Mouse (Mus musculus) erythroblast, embryonic 14.5 days (primary cell): ENCODE data around the gene Scaf1. TPM values are rescaled to one million over a fixed set of nuclear protein-coding genes. Genes with fewer than 3 reads are reported as not detected.

Source experiments
- H3K27me3 ChIP-seq: 2 replicates; pipeline ENCODE4 v1.6.1; 2012; ENCODE audit warnings: inconsistent platforms; ENCODE audit not compliant: control insufficient read depth
- H3K36me3 ChIP-seq: 2 replicates; pipeline ENCODE4 v1.6.1; 2012; ENCODE audit warnings: mild to moderate bottlenecking, inconsistent platforms; ENCODE audit not compliant: control insufficient read depth
- H3K4me1 ChIP-seq: 2 replicates; pipeline ENCODE4 v1.6.1; 2012; ENCODE audit warnings: inconsistent platforms; ENCODE audit not compliant: control insufficient read depth
- H3K4me3 ChIP-seq: replicated peaks from 2 replicates; pipeline ENCODE3; 2012; ENCODE audit warnings: moderate library complexity, mild to moderate bottlenecking, inconsistent platforms
- H3K9me3 ChIP-seq: 2 replicates; pipeline ENCODE4 v1.6.1; 2012; ENCODE audit warnings: low read length, inconsistent platforms, mixed read lengths; ENCODE audit not compliant: control insufficient read depth
- GATA1 ChIP-seq: IDR thresholded peaks from 2 replicates; pipeline ENCODE4 v1.6.1; 2012; ENCODE audit warnings: low read length, inconsistent platforms, mixed read lengths
- TAL1 ChIP-seq: IDR thresholded peaks from 3 replicates; pipeline ENCODE4 v1.6.1; 2012; ENCODE audit warnings: low read length, inconsistent platforms, mixed read lengths
- polyA plus RNA-seq: library from polyadenylated mRNA; stranded (reverse); fragments of >175 nt; gene quantifications from 2 replicates; pipeline ENCODE4 v1.2.3, GENCODE M21; 2012

Scaf1 gene
- polyA plus RNA-seq, 1 experiment: 29.6 TPM

DNA sequence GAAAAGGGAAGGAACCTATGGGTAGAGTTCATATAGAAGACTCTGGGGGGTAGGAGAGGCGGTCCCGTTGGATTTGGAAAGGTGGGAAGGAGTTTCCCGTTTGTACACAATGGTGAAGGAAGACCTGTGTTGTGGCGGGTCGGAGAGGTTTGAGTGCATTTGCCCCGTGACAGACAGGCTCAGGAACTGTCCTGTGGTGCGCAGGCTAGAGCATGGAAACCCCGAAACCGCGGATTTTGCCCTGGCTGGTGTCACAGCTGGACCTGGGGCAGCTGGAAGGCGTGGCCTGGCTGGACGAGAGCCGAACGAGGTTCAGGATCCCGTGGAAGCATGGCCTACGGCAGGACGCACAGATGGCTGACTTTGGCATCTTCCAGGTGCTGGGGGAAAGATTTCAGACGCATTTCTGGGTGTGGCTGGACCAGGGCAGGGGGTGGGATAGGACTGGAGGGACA is 17.6 kb downstream of the Scaf1 start, which contains the start of gene Bcl2l12:
TSS of gene Bcl2l12 (minus strand) at position 212 of the 455 bp plus-strand sequence.
- H3K27me3 ChIP-seq: no peaks in the 10 kb centered on the region
- peaks cover 69% of the 10 kb centered on the region for H3K36me3 ChIP-seq
- H3K9me3 ChIP-seq: no peaks in the 10 kb centered on the region
- TF ChIP-seq TAL1 (0 out of 3 replicates have a peak, but pooled peaks have one; percentile 15), GATA1 (no peak)
- H3K4me3 ChIP-seq: peak within 1 kb of the TSS; percentile 84
- H3K4me1 ChIP-seq: peaks cover 63% of the 10 kb centered on the region

DNA sequence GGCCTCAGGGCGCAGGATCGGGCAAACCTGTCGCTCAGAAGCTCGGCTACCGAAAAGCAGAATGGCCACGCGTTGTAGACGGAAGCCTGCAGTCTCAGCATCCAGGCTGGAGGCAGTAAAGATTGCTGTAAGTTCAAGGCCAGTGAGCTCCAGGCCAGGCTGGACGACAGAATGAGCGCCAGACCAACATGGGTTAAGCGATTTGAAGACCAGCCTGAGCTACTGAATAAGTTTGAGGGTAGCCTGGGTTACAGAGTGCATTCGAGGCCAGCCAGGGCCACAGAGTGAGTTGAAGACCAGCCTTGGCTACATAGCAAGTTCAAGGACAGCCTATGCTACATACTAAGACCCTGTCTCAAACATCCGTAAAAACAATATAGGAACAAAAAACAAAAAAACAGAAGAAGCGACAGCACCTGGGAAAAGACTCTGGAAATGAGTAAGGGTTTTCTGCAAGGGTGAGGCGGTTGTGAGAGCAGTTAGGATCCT is 18.2 kb downstream of the Scaf1 start:
- Histone ChIP-seq H3K4me3 (peak overlapping the region; percentile 84), H3K4me1 (peaks cover 63% of the 10 kb centered on the region), H3K36me3 (peaks cover 69% of the 10 kb centered on the region), H3K27me3 (no peaks in the 10 kb centered on the region), H3K9me3 (no peaks in the 10 kb centered on the region)
- TF ChIP-seq GATA1: no peak
- TF ChIP-seq TAL1: no peak

DNA sequence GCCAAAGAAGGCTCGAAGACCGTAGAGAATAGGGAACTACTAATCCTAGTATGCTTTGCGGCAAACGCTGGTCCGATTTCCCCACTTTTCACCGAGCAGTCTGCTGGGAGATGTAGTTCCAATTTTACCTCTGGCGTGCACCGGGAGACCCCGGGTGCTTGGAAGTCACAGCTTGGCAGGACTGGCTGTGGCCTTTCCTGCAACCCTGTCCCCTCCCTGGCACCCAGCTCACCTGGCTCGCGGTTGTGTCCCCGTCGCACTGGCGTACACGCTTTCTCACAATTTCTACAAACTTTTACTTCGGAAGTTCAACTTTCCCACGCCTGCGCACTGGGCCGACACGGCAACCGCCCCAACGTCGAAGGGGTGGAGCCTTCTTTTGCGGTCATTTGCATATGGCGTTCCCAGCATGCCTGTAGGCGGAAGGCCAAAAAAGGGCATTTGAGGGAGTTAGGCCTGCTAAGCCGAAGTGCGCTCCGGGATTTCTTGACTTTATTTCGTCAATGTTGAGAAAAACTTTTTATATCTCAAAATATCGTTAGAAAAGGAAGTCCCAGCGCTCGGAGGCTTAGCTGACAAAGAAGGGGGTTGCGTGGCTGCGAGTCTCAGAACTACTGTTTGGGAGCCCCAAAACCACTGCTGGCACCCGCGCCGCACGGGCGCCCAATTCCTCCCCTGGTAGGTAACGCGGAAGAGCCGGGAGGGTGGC is 18.8 kb downstream of the Scaf1 start, which contains the start of gene Irf3:
TSS of gene Irf3 (plus strand) at position 418 of the 709 bp plus-strand sequence.
- TF ChIP-seq GATA1 (no peak), TAL1 (no peak)
- H3K36me3 ChIP-seq: peaks cover 69% of the 10 kb centered on the region
- peak within 1 kb of the TSS; percentile 84 for H3K4me3 ChIP-seq
- H3K27me3 ChIP-seq: no peaks in the 10 kb centered on the region
- H3K9me3 ChIP-seq: no peaks in the 10 kb centered on the region
- H3K4me1 ChIP-seq: peaks cover 62% of the 10 kb centered on the region

DNA sequence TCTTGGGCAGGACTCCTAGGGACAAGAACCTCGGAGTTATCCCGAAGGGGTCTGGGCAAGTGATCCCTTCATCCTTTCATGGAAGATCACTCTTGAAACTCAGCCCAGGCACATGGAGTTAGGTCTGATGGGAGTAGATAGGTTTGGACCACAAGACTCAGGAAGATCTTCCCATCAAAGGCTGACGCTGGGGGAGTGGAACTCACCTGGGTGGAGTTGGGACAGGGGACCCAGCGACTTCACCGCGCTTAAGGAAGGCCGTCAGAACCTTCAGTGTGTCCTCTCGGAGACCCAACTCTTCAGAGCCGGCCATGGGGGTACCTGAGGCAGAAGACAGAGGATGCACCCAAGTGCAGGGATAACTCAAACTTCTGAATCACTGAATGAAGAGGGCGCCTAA is 19.5 kb downstream of the Scaf1 start:
- Histone ChIP-seq H3K4me1 (peaks cover 59% of the 10 kb centered on the region), H3K27me3 (no peaks in the 10 kb centered on the region), H3K4me3 (peak overlapping the region; percentile 84), H3K36me3 (peaks cover 68% of the 10 kb centered on the region), H3K9me3 (no peaks in the 10 kb centered on the region)
- TF ChIP-seq TAL1 (no peak), GATA1 (no peak)

DNA sequence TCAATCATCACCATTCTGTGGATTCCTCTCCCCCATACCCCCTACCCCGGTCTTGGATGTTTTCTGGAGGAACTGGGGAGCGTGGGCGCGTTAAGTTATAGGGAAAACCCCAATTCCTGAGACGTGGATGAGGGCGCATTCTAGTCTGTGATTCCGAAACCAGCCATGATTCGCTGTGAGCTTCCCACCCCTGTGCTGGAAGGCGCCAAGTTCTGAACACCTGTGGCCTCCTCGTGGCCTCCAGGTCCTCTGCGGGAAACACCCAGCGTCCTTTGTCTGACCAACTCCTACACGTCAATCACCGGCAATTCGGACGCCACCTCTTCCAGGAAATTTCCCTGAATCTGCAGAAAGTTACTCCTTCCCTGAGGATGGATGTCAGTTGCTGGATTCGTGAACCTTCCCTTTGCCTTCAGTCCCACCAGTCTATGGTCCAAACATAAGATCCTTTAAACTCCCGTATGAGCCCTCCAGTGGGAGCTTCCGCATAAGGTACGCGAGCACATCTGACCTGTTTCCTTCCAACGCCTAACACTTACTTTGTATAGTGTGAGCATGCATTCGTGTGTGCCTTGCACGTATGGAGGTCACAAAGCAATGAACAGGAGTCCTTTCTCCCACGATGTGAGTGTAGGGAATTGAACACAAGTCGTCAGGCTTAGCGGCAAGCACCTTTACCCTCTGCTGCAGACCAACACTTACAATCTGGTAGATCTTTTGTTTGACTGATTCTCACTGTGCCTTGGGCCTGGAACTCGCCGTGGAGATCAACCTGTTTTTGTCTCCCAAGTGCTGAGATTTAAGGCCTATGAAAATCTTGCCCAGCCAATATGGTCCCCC is 29.1 kb downstream of the Scaf1 start:
- TF ChIP-seq TAL1 (no peak), GATA1 (no peak)
- H3K4me1 ChIP-seq: peaks cover 53% of the 10 kb centered on the region

DNA sequence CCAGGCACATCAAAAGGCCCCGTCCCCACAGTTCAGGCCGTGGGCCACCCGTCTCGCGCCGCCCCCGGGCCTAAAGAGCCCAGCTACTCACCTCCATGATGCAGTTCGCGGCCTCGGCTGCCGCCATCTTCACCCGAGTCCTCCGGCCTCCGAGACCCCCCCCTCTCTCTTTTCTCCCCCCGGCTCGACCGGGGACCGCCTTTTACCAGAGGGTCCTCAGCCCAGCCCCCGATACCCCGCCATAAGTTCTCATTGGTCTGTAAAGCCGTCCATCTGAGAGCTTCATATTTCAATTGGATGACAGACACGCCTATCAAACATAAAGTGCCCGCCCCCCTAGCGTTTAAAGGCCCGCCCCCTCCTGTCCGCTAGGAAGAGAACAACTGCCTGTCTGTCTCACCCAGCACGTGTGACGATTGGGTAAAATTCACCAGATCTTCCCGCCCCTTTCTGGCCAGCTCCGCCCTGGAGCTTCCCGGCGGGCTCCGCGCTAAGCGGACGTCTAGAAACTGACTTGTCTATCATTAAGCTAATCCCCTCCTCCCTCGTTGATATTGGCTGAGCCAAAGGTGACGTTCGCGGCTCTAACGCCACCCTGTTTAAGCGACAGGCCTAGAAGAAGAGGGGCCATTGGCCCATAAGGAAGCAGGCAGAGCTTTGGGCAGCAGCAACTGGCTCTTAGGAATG is 29.8 kb downstream of the Scaf1 start, which contains the start of gene Prmt1:
TSS of gene Prmt1 (minus strand) at position 377 of the 687 bp plus-strand sequence.
- Histone ChIP-seq H3K27me3 (no peaks in the 10 kb centered on the region), H3K4me3 (peak within 1 kb of the TSS; percentile 87), H3K36me3 (peaks cover 39% of the 10 kb centered on the region), H3K4me1 (peaks cover 53% of the 10 kb centered on the region), H3K9me3 (no peaks in the 10 kb centered on the region)
- no peak for TF ChIP-seq TAL1
- TF ChIP-seq GATA1: no peak

More for the DNA sequence above, 29.1 kb downstream of the Scaf1 start:
- Histone ChIP-seq H3K36me3 (peaks cover 37% of the 10 kb centered on the region), H3K27me3 (no peaks in the 10 kb centered on the region), H3K9me3 (no peaks in the 10 kb centered on the region), H3K4me3 (peak overlapping the region; percentile 87)

DNA sequence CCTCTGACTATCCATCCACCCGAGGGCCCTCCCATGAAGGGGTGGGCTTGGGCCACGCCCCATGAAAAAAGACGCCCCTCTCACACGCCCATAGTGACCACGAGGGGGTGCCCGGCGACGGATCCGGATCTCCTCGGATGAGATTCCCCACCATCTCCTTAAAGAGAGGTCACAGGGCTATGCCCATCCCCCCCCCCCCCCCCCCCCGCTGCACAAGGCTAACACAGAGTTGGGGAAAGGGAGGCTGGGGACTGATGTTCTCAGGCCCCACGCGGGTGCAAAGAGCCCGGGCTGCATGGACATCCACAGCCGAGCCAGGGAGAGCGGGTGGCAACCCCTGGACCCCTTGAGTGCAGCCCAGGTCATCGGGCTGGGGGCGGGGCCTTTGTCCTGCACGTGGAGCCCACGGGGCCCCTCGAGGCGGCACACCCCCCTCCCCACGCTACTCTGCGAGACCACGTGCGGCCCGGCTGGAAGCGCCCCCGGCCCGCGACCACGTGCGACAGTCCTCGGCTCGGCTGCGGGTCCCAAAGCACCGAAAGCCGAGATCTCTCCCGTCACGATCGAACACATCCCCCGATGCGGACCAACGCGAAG is 30.5 kb downstream of the Scaf1 start:
- H3K4me3 ChIP-seq: peak overlapping the region; percentile 87
- no peak for TF ChIP-seq TAL1
- TF ChIP-seq GATA1: no peak
- no peaks in the 10 kb centered on the region for H3K9me3 ChIP-seq
- peaks cover 53% of the 10 kb centered on the region for H3K4me1 ChIP-seq
- peaks cover 40% of the 10 kb centered on the region for H3K36me3 ChIP-seq
- no peaks in the 10 kb centered on the region for H3K27me3 ChIP-seq

DNA sequence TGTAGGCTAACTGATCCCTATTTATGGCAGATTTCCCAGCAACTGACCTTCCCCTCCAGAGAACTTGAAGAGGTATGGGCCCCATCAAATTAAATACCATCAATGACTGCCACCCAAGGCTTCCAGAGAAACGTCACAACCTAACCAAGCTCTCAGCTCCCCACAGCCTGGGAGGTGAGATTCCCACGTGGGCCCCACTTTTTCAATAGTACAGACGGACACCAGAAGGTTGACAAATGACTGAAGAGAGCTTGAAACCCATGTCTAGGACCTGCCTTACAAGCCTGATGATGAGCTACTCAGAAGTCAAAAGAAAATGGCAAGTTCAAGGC is 31.4 kb downstream of the Scaf1 start:
- Histone ChIP-seq H3K27me3 (no peaks in the 10 kb centered on the region), H3K4me1 (peaks cover 53% of the 10 kb centered on the region), H3K36me3 (peaks cover 46% of the 10 kb centered on the region), H3K9me3 (no peaks in the 10 kb centered on the region), H3K4me3 (peak overlapping the region; percentile 87)
- no peak for TF ChIP-seq GATA1
- no peak for TF ChIP-seq TAL1
